Mouse (Mus musculus) embryonic facial prominence, embryonic 14.5 days (tissue): ENCODE measurements at regions not wholly inside any gene's neighbourhood (a gene's known extent, or its start where the extent isn't known, plus 50 kb on each side); places are given as distances from the start of the nearest gene placed in this dataset.

Experiments used
- ATAC-seq: fragments of 200-750 bp; cut with Nextera tagmentation; 2 replicates; pipeline ENCODE4 v1.8.0; 2017; ENCODE audit warnings: low read depth, moderate number of reproducible peaks, moderate TSS enrichment
- DNase-seq: peaks from one replicate; pipeline ENCODE4 v3.0.0-alpha.2; 2015; ENCODE audit warnings: low spot score
- H3K27ac ChIP-seq: fragments of 300-500 bp; sonication (generic); replicated peaks from 2 replicates; pipeline ENCODE4 v1.5.1; 2014; ENCODE audit warnings: low read depth, mild to moderate bottlenecking, low read length, moderate library complexity
- H3K27me3 ChIP-seq: fragments of 300-500 bp; sonication (generic); replicated peaks from 2 replicates; pipeline ENCODE4 v1.6.1; 2014; ENCODE audit warnings: low read length; ENCODE audit not compliant: control insufficient read depth, insufficient read depth
- H3K36me3 ChIP-seq: fragments of 300-500 bp; sonication (generic); 2 replicates; pipeline ENCODE4 v1.6.1; 2014; ENCODE audit warnings: low read length, mixed read lengths; ENCODE audit not compliant: control insufficient read depth, insufficient read depth
- H3K4me1 ChIP-seq: fragments of 300-500 bp; sonication (generic); 2 replicates; pipeline ENCODE4 v1.6.1; 2014; ENCODE audit warnings: antibody characterized with exemption, low read length; ENCODE audit not compliant: control insufficient read depth, insufficient read depth
- H3K4me2 ChIP-seq: fragments of 300-500 bp; sonication (generic); 2 replicates; pipeline ENCODE4 v1.6.1; 2014; ENCODE audit warnings: low read depth, mild to moderate bottlenecking, low read length, moderate library complexity, mixed read lengths
- H3K4me3 ChIP-seq: fragments of 300-500 bp; sonication (generic); 2 replicates; pipeline ENCODE4 v1.5.1; 2014; ENCODE audit warnings: low read depth, mild to moderate bottlenecking, low read length
- H3K9ac ChIP-seq: fragments of 300-500 bp; sonication (generic); 2 replicates; pipeline ENCODE4 v1.6.1; 2014; ENCODE audit warnings: low read depth, mild to moderate bottlenecking, low read length, moderate library complexity, mixed read lengths
- H3K9me3 ChIP-seq: fragments of 300-500 bp; sonication (generic); 2 replicates; pipeline ENCODE4 v1.6.1; 2016; ENCODE audit warnings: low read length; ENCODE audit not compliant: control insufficient read depth
- WGBS: fragments of 180-500 bp; shearing (Covaris S2); extraction: QIAGEN DNeasy Blood & Tissue Kit; methylation state at CpG from one replicate; pipeline ENCODE4 v1.1.7; 2014; 5-methylcytosine and 5-hydroxymethylcytosine counted together

DNA sequence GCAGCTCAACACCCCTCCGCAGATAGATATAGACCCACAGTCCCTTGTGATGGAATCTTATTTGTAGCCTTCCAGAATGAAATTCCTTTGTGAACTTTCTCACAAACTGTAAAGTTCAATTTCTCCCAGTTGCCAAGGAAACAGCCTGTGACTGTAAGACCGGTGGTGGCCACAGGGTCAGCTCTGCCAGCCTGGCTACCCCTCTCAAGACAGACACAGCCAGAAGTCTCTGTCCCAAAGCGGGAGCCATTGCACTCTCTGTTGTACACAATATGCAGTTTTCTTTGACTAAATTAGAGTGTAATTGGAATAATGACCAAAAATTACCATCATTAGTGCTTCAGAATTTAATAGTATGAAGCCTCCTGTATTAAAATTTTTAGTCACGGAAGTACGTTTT is 568.8 kb downstream of the 1190002N15Rik start:
- Histone ChIP-seq H3K4me3 (no peak overlapping the region), H3K4me1 (no peaks in the 10 kb centered on the region), H3K4me2 (no peak overlapping the region), H3K27ac (no peak overlapping the region), H3K36me3 (no peaks in the 10 kb centered on the region), H3K27me3 (no peaks in the 10 kb centered on the region), H3K9ac (no peak overlapping the region), H3K9me3 (no peaks in the 10 kb centered on the region)
- WGBS: 81% methylated on average over 5 of the region's 5 CpGs
- no peak for DNase-seq
- ATAC-seq: no peak

DNA sequence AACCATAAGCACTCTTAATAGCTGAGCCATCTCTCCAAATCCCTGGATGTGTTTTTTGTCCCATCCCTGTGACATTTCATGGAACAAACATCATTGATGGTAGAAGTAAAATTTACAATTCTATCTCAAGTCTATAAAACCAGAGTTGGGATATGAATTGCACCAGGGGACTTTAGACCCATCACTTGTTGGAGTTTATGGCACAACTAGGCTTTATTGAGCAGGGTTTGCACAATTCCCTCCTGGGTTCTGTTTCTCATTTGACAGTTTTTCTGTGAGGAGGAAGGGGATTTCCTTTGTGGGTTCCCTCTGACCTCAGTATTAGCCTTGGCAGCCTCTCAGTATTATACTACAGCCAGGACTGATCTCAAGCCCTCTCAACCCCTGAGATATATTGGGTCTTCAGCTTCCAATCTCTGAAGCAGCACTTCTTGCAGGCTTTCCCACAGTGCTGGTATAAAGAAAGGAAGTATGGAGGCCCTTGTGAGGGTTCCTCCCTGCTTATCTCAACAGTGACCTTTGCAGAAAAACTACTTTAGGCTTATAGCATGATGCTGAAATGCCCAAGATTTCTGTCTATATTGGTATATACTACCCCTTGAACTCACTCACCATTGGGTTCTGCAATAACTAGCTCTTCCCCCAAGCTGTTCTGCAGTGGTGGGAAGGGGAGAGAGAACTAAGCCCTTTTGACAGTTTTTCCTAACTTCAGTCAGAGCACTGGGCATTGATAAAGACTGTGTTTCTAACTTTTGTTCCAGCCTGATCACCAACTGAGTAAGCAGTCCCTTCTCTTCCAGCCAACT is 582.4 kb downstream of the 1190002N15Rik start:
- H3K9me3 ChIP-seq: no peaks in the 10 kb centered on the region

DNA sequence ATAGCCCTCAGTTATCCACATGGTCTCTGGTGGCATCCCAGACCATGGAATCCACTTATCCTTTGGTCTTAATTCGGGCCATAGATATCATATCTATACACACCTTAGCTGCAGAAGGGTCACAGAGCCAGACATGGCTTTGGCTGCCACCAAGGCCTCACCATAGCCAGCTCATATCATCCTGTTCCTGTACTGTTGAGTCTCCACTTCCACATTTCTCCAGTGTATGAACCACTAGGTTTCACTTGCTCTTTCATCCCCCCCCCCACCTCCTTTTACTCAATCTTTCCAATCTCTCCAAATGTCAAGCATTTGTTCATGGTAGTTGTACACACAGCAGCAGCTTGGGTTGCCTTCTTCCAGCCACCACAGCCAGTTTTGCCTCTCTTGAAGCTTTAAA is 589.2 kb downstream of the 1190002N15Rik start:
- Histone ChIP-seq H3K4me2 (no peak overlapping the region), H3K27me3 (no peaks in the 10 kb centered on the region), H3K9ac (no peak overlapping the region), H3K27ac (no peak overlapping the region), H3K4me3 (no peak overlapping the region), H3K4me1 (no peaks in the 10 kb centered on the region), H3K9me3 (no peaks in the 10 kb centered on the region), H3K36me3 (no peaks in the 10 kb centered on the region)
- ATAC-seq (no peak), DNase-seq (no peak)
- WGBS: 70% methylated on average over 1 of the region's 1 CpGs

More for the DNA sequence above, 582.4 kb downstream of the 1190002N15Rik start:
- no peak for ATAC-seq
- Histone ChIP-seq H3K27ac (no peak overlapping the region), H3K36me3 (no peaks in the 10 kb centered on the region), H3K4me3 (no peak overlapping the region), H3K9ac (no peak overlapping the region), H3K4me2 (no peak overlapping the region), H3K27me3 (no peaks in the 10 kb centered on the region), H3K4me1 (no peaks in the 10 kb centered on the region)
- no peak for DNase-seq

DNA sequence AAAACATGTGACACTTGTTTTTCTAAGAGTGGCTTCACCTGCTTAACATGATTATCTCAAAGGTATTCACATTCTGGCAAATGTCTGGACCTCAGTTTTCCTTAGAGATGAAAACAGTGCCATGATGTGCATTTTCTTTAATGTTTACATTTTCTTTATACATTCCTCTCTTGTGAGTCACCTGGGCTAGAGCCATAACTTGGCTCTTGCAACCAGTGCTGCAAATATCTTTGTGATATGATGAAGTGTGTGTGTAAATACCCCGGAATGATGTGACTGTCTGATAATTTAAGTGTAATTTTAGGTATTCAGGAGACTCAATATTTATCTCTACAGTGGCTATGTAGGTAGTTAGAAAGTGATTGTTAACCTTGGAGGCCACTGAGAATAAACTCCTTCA is 590.8 kb downstream of the 1190002N15Rik start:
- no peak overlapping the region for H3K4me3 ChIP-seq
- no peak overlapping the region for H3K9ac ChIP-seq
- H3K27me3 ChIP-seq: no peaks in the 10 kb centered on the region
- no peak overlapping the region for H3K4me2 ChIP-seq
- H3K4me1 ChIP-seq: no peaks in the 10 kb centered on the region
- WGBS: 73% methylated on average over 1 of the region's 1 CpGs
- no peaks in the 10 kb centered on the region for H3K9me3 ChIP-seq
- ATAC-seq (no peak), DNase-seq (no peak)
- no peaks in the 10 kb centered on the region for H3K36me3 ChIP-seq
- H3K27ac ChIP-seq: no peak overlapping the region

DNA sequence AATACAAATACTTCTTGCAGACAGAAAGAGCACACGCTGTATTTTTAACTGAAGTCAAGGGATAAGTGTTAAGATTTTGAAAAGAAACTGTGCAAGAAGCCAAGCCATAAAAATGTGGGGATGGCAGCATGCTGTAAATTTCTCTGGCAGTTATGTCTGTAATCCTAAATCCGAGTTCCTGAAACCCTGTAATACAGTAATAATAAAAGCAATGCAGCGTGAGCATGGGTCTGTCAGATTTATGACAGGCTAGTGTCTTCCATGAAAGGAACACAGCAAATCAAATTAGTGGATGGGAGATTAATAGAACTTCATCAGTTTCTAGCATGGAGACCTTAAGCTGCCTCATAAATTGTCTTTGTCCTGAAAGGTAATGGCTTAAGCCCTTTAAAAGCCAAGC is 597.7 kb downstream of the 1190002N15Rik start:
- Histone ChIP-seq H3K27ac (no peak overlapping the region), H3K27me3 (no peaks in the 10 kb centered on the region), H3K9ac (no peak overlapping the region), H3K4me3 (no peak overlapping the region), H3K36me3 (no peaks in the 10 kb centered on the region), H3K4me2 (no peak overlapping the region), H3K9me3 (no peaks in the 10 kb centered on the region), H3K4me1 (no peaks in the 10 kb centered on the region)
- DNase-seq (no peak), ATAC-seq (no peak)
- WGBS: 74% methylated on average over 3 of the region's 3 CpGs

DNA sequence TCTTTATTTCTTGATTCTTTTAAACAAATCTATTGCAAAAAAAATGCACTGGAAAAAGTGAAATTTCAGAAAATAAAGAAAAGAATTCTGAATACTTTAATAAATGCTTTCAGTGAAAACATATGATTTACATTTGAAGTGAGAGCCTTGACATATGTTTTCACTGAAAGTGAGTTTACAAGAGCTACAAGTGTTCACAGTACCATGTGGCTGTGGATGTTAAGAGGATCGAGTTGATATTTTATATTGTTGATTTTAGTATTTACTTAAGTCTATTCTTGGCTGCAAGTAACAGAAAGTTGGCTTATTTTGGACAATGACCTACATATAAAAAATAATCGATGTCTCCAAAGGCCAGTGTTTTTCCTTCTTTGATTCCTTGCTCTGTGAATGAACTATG is 607.2 kb downstream of the 1190002N15Rik start:
- DNase-seq (peak; percentile 63), ATAC-seq (no peak)
- 49% methylated on average over 2 of the region's 2 CpGs for WGBS
- Histone ChIP-seq H3K36me3 (no peaks in the 10 kb centered on the region), H3K4me1 (0 out of 2 replicates have a peak, but pooled peaks cover 5% of the 10 kb centered on the region), H3K9me3 (peaks cover 5% of the 10 kb centered on the region), H3K9ac (no peak overlapping the region), H3K27ac (no peak overlapping the region), H3K4me2 (no peak overlapping the region), H3K4me3 (no peak overlapping the region), H3K27me3 (no peaks in the 10 kb centered on the region)

DNA sequence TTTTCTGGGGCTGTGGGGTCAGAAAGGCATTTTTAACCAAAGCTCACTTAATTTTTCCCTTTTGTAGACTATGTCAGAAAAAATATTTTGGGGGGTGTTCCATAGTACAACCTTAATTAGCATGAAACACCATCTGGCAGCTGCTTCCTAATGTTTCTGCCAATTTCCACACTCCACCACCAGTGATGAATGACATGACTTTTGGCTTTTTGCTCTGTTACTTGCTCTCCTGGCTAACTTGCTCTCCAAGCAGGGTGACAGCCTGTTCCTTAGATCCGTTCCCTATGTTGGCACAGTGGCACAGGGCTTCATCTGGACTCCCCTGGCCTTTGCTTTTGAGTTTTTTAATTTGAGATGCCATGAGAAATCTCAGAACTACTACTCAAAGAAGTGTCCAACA is 648.6 kb downstream of the 1190002N15Rik start:
- H3K4me1 ChIP-seq: no peaks in the 10 kb centered on the region
- peak; percentile 47 for DNase-seq
- no peaks in the 10 kb centered on the region for H3K36me3 ChIP-seq
- ATAC-seq: peak; percentile 26; the same call in 1 of the 2 replicates
- WGBS: 52% methylated on average over 1 of the region's 1 CpGs
- H3K4me2 ChIP-seq: no peak overlapping the region
- H3K4me3 ChIP-seq: no peak overlapping the region
- no peak overlapping the region for H3K9ac ChIP-seq
- no peak overlapping the region for H3K27ac ChIP-seq
- no peaks in the 10 kb centered on the region for H3K27me3 ChIP-seq
- no peaks in the 10 kb centered on the region for H3K9me3 ChIP-seq

DNA sequence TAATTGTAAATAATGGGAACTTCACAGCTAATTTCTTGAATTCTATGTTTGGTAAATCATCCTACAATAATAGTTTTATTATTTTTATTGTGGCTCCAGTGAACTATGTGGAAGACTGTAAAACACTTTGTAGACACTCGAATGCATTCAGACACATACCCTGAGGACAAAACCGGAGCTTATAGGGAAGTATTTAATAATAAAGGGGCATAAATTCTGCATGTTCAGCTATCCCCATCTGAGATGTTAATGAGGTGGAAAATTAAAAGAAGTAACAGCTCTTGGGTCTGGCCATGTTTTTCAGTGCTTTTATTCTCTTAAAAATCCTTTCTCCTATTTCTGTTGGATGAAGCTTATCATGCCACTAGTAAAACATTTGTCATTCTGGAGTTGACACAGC is 657.8 kb downstream of the 1190002N15Rik start:
- Histone ChIP-seq H3K27ac (no peak overlapping the region), H3K9ac (no peak overlapping the region), H3K36me3 (no peaks in the 10 kb centered on the region), H3K4me1 (no peaks in the 10 kb centered on the region), H3K27me3 (no peaks in the 10 kb centered on the region), H3K9me3 (no peaks in the 10 kb centered on the region), H3K4me3 (no peak overlapping the region), H3K4me2 (no peak overlapping the region)
- DNase-seq (no peak), ATAC-seq (no peak)
- WGBS: 68% methylated on average over 2 of the region's 2 CpGs

DNA sequence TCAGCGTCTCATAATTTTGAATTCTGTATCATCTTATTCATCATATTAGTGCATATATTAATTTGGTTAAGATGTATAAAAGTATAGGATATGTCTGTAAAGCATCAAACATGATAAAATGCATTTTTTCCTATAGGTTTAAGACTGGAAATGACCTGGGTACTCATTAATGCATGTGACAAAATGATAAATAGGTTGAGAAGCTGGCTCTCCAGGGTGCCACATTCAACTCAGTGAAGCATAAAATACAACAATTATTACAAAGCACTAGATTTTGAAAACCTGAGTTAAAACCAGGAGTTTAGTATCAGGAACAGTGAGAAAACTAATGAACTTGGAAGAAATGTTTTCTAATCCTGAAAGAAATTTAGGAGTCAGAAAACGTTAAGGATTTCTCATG is 658.3 kb downstream of the 1190002N15Rik start:
- Histone ChIP-seq H3K4me2 (no peak overlapping the region), H3K9ac (no peak overlapping the region), H3K27me3 (no peaks in the 10 kb centered on the region), H3K36me3 (no peaks in the 10 kb centered on the region), H3K27ac (no peak overlapping the region), H3K4me1 (no peaks in the 10 kb centered on the region), H3K9me3 (no peaks in the 10 kb centered on the region), H3K4me3 (no peak overlapping the region)
- no peak for DNase-seq
- 75% methylated on average over 2 of the region's 2 CpGs for WGBS
- ATAC-seq: no peak
